Mouse (Mus musculus): Measurements from ENCODE around the gene Blm. TPM values are rescaled to one million over a fixed set of nuclear protein-coding genes. Genes with fewer than 3 reads are reported as not detected.
A peak's percentile ranks its signal among the peaks of the same experiment; 100 is the strongest.

Blm gene
- polyA plus RNA-seq, 1 experiment = 150 TPM

- TF ChIP-seq GATA1 (IDR thresholded peaks at IDR 0.05; ENCODE audit: borderline replicate concordance, low read length) = peak; percentile 52; the same call in 2 of the 3 replicates
- no peak for TF ChIP-seq FLI1 (IDR thresholded peaks at IDR 0.05; ENCODE audit: low read length)
- peak overlapping the region; percentile 91 for H3K4me3 ChIP-seq (replicated peaks)
Observed at GRCm38 (mm10) chr7:80445492-80445891, 89.4 kb downstream of the Blm start.

GRCm38 (mm10) chr7:80444401-80445249 lies 90.3 kb downstream of the Blm start:
- no peaks in the 10 kb centered on the region for H3K9me3 ChIP-seq
- TF ChIP-seq FLI1 (IDR thresholded peaks at IDR 0.05; ENCODE audit: low read length) (no peak), GATA1 (IDR thresholded peaks at IDR 0.05; ENCODE audit: borderline replicate concordance, low read length) (no peak)
- peak overlapping the region; percentile 91 for H3K4me3 ChIP-seq (replicated peaks)
- H3K4me1 ChIP-seq = peaks cover 95% of the 10 kb centered on the region
- no peaks in the 10 kb centered on the region for H3K27me3 ChIP-seq (replicated peaks)
- peaks cover 3% of the 10 kb centered on the region for H3K36me3 ChIP-seq (replicated peaks; ENCODE audit: low read length)

More at GRCm38 (mm10) chr7:80445492-80445891, 89.4 kb downstream of the Blm start:
- peaks cover 3% of the 10 kb centered on the region for H3K36me3 ChIP-seq (replicated peaks; ENCODE audit: low read length)
- peaks cover 97% of the 10 kb centered on the region for H3K4me1 ChIP-seq
- no peaks in the 10 kb centered on the region for H3K27me3 ChIP-seq (replicated peaks)
- H3K9me3 ChIP-seq = no peaks in the 10 kb centered on the region

- Histone ChIP-seq H3K4me3 (replicated peaks) (peak overlapping the region; percentile 91), H3K27me3 (replicated peaks) (no peaks in the 10 kb centered on the region), H3K9me3 (no peaks in the 10 kb centered on the region), H3K4me1 (peaks cover 94% of the 10 kb centered on the region), H3K36me3 (replicated peaks; ENCODE audit: low read length) (peaks cover 3% of the 10 kb centered on the region)
- TF ChIP-seq GATA1 (IDR thresholded peaks at IDR 0.05; ENCODE audit: borderline replicate concordance, low read length) (no peak), FLI1 (IDR thresholded peaks at IDR 0.05; ENCODE audit: low read length) (no peak)
Observed at GRCm38 (mm10) chr7:80443124-80443523, 91.8 kb downstream of the Blm start.

DNA sequence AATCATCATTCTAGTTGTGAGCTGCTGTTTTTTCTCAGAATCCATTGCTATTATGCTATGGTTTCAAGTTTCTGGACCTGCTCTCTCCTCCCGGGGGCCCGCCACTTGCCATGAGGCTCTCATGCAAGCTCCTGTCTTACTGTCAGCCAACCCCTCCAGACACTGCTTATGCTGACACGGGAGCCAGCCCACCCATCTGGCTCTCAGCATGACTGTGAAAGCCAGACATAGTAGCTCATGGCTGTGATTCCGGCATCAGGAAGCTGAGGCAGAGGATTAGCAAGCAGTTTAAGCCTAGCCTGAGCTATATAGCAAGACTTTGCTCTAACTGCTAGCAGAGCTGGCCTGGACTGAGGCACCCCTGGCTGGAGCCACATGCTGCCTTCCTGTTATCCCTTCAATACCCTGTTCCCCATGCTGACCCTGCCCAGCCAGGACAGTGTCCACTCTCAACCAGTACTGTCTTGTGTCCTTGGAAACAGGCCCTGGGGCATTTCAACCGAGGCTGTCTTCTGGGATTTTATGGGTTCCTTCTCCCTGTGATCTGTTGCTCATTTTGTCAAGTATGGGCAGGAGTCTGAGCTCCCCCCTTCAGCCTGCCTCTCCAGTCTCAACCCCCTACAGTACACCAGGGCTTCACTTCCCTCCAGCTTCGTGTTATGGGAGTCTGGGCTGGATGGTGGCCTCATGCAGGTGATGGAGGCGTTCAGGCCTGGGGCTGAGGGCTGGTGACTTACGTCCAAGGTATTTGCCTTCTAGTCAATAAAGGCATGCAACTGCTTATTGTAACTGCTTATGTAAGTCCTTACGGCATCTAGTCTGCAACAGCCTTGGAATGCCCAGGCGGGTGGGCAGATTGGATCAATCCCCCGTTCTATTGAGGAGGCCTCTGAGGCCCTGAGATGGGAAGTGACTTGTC lies 92.7 kb downstream of the Blm start:
- TF ChIP-seq FLI1 (IDR thresholded peaks at IDR 0.05; ENCODE audit: low read length) (no peak), GATA1 (IDR thresholded peaks at IDR 0.05; ENCODE audit: borderline replicate concordance, low read length) (no peak)
- Histone ChIP-seq H3K4me3 (replicated peaks) (peak overlapping the region; percentile 91), H3K9me3 (no peaks in the 10 kb centered on the region), H3K36me3 (replicated peaks; ENCODE audit: low read length) (peaks cover 3% of the 10 kb centered on the region), H3K4me1 (peaks cover 97% of the 10 kb centered on the region), H3K27me3 (replicated peaks) (no peaks in the 10 kb centered on the region)

GRCm38 (mm10) chr7:80440685-80441084 lies 94.2 kb downstream of the Blm start:
- H3K9me3 ChIP-seq = no peaks in the 10 kb centered on the region
- H3K4me3 ChIP-seq (replicated peaks) = no peak overlapping the region
- peaks cover 3% of the 10 kb centered on the region for H3K36me3 ChIP-seq (replicated peaks; ENCODE audit: low read length)
- no peaks in the 10 kb centered on the region for H3K27me3 ChIP-seq (replicated peaks)
- TF ChIP-seq GATA1 (IDR thresholded peaks at IDR 0.05; ENCODE audit: borderline replicate concordance, low read length) (no peak), FLI1 (IDR thresholded peaks at IDR 0.05; ENCODE audit: low read length) (no peak)
- H3K4me1 ChIP-seq = peaks cover 97% of the 10 kb centered on the region

GRCm38 (mm10) chr7:80439789-80440488 lies 95.0 kb downstream of the Blm start:
- no peak overlapping the region for H3K4me3 ChIP-seq (replicated peaks)
- no peaks in the 10 kb centered on the region for H3K27me3 ChIP-seq (replicated peaks)
- peaks cover 97% of the 10 kb centered on the region for H3K4me1 ChIP-seq
- TF ChIP-seq FLI1 (IDR thresholded peaks at IDR 0.05; ENCODE audit: low read length) = no peak
- no peak for TF ChIP-seq GATA1 (IDR thresholded peaks at IDR 0.05; ENCODE audit: borderline replicate concordance, low read length)
- no peaks in the 10 kb centered on the region for H3K9me3 ChIP-seq
- H3K36me3 ChIP-seq (replicated peaks; ENCODE audit: low read length) = peaks cover 3% of the 10 kb centered on the region

DNA sequence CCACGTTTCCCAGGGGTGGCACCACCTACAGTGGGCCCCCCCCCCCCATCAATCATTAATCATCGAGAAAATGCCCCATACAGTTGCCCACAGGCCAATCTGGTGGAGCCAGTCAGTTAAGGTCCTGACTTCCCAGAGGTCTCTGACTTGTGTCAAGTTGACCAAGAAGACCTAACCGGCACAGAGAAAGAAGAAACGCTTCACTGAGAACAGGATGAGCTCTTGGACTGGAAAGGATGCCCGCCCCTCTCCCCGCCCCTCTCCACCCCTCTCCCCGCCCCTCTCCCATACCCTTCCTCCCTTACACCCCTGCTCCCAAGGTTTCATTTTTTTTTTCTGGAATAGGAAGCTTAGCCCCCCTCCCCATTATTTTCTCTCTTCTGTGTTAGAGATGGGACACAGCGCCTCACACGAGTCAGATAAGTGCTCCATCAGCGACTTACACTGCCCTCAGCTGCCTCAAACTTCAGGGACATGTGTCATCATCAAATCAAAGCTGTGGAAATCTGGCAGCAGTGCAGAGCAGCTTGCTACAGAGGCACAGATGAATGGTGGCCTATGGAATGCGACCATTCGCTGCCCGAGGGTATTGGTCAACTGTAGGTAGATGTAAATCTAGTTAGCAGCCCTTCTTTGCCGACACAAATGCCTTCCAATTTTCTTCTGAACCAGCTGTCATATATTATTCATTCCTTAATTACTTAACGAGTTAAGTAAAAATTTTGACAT lies 95.7 kb downstream of the Blm start:
- no peak overlapping the region for H3K4me3 ChIP-seq (replicated peaks)
- no peaks in the 10 kb centered on the region for H3K9me3 ChIP-seq
- H3K36me3 ChIP-seq (replicated peaks; ENCODE audit: low read length) = peaks cover 3% of the 10 kb centered on the region
- peaks cover 97% of the 10 kb centered on the region for H3K4me1 ChIP-seq
- no peaks in the 10 kb centered on the region for H3K27me3 ChIP-seq (replicated peaks)
- TF ChIP-seq GATA1 (IDR thresholded peaks at IDR 0.05; ENCODE audit: borderline replicate concordance, low read length) (no peak), FLI1 (IDR thresholded peaks at IDR 0.05; ENCODE audit: low read length) (no peak)

- no peak for TF ChIP-seq FLI1 (IDR thresholded peaks at IDR 0.05; ENCODE audit: low read length)
- TF ChIP-seq GATA1 (IDR thresholded peaks at IDR 0.05; ENCODE audit: borderline replicate concordance, low read length) = no peak
- Histone ChIP-seq H3K36me3 (replicated peaks; ENCODE audit: low read length) (no peaks in the 10 kb centered on the region), H3K9me3 (no peaks in the 10 kb centered on the region), H3K27me3 (replicated peaks) (no peaks in the 10 kb centered on the region), H3K4me1 (peaks cover 94% of the 10 kb centered on the region), H3K4me3 (replicated peaks) (no peak overlapping the region)
Observed at GRCm38 (mm10) chr7:80436571-80436970, 98.3 kb downstream of the Blm start.

- peaks cover under 1% of the 10 kb centered on the region for H3K27me3 ChIP-seq (replicated peaks)
- no peaks in the 10 kb centered on the region for H3K9me3 ChIP-seq
- peaks cover 85% of the 10 kb centered on the region for H3K4me1 ChIP-seq
- H3K4me3 ChIP-seq (replicated peaks) = peak overlapping the region; percentile 59
- H3K36me3 ChIP-seq (replicated peaks; ENCODE audit: low read length) = no peaks in the 10 kb centered on the region
- TF ChIP-seq GATA1 (IDR thresholded peaks at IDR 0.05; ENCODE audit: borderline replicate concordance, low read length) = no peak
- TF ChIP-seq FLI1 (IDR thresholded peaks at IDR 0.05; ENCODE audit: low read length) = no peak
Observed at GRCm38 (mm10) chr7:80435594-80435993, 99.3 kb downstream of the Blm start.
